Mouse (Mus musculus) cerebellum, postnatal 14 days (tissue): ENCODE results near the gene Zhx3.

Experiments
- DNase-seq, 2 experiments: peaks; one replicate each; pipeline ENCODE4 v3.0.0; 2021; ENCODE audit warnings: mixed read lengths in 2 of 2

Gene Zhx3

DNA sequence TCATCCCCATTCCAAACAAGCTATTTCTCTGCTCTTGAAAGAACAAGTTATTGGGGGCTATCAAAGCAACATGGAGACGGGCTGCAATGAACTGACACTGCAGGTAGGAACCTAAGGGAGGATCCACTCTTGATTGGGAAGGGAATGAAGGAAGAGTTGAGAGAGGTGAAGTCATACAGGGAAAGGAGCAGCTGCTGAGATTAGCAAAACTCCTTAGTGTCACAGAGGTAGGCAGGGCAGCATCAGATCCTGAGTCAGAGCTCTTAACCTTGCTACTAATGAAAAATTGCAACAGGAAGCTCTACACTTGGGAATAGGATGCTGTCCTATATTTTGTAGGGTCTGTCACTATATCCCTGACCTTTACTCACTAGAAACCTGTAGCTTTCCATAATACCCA, 71.8 kb downstream of the Zhx3 start:
- no peak for DNase-seq

DNA sequence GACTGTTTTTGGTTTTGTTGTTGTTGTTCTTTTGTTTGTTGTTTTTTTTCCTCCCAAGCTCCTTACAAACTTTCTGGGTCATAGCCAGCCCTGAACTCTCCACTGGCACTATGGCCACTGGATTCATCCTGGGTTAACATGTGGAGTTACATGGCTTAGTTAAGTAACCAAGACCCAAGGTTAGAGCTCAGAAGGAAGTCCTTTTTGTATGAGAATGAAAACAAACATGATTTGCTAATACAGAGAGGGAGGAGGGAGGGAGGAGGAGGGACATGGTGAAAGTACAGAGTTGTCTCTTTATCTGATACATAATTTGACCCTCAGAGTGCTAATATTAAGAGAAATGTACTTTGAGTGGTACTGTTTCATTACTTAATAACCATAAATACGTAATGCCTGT, 74.6 kb downstream of the Zhx3 start:
- no peak for DNase-seq

DNA sequence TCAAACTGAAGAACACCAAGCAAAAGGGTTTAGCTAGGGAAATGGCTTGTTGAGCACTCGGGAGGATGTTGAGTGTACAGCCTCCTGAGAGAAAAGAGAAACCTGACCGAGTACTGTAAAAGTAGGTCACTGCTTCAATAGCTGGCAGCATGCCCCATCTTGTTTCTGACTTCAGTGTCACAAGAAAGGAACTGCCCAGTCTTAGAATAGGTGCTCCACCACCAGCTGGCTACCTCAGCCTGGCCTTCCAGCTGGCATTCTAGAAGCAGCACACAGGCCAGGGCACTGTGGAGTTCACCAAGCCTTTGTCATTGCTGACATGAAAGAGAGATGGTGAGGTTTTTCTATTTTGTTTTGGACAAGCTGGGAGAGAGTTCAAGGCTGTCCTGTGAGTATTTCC, 75.8 kb downstream of the Zhx3 start:
- peak; percentile 71 to 82 for DNase-seq

DNA sequence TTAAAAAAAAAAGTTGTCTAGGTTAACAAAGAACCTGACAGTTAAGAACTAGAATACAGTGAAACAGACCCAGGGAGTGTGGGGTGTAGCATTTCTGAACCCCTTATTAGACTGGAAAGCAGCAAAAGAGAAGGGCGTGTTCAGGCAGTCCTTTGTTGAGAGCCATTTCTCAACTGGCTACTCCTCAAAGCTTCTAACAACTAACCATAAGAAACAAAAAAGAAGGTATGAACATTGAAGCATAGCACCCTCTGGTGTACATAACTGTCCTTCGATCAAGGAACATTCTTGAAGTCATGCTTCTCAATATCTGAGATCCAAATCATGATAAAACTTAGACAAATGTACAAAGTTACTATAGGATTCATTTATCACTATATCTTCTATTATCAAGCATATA, 79.7 kb downstream of the Zhx3 start:
- DNase-seq, result no peak

DNA sequence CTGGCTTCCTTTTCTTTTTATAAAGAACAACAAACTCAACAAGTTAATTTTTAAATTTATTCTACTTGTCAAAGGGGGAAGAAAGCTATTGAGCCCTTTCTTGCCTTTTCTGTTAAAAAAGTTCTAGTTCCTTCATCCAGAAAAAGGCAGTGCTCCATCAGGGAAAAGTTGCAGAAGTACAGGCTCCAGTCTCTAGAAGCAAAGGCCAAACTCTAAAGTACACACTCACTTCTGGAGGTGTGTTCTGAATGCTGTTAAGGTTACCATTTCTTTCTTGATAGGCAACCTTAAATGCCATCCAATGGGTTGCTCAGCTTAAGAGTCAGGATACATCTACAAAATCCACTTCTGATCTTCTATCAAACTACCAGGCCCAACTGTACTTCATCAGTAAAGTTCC, 83.1 kb downstream of the Zhx3 start:
- DNase-seq, result no peak

GRCm38 (mm10) chr2:160789046-160789445, 83.8 kb downstream of the Zhx3 start:
- no peak for DNase-seq

- no peak for DNase-seq
These were observed 86.5 kb downstream of the Zhx3 start for GRCm38 (mm10) chr2:160786333-160786732.

DNA sequence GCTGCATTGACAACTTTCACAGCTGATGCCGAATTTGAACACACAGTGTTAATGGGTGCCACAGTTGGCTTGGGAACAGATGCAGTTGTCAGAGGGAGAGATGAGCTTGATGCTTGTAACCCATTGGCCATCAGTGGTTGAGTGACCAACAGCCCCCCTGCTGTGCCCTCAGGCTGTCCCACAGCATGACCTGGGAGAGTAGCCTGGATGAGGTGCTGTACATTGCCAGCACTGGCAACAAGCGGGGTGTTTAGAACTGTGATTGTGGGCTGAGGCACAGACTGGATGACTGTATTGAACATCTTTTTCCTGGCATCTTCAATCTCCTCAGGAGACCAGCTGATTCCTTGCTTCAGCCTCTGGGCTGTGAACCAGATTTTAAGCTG, 92.0 kb downstream of the Zhx3 start:
- peak in 1 of 2 experiments; percentile 41 for DNase-seq

DNA sequence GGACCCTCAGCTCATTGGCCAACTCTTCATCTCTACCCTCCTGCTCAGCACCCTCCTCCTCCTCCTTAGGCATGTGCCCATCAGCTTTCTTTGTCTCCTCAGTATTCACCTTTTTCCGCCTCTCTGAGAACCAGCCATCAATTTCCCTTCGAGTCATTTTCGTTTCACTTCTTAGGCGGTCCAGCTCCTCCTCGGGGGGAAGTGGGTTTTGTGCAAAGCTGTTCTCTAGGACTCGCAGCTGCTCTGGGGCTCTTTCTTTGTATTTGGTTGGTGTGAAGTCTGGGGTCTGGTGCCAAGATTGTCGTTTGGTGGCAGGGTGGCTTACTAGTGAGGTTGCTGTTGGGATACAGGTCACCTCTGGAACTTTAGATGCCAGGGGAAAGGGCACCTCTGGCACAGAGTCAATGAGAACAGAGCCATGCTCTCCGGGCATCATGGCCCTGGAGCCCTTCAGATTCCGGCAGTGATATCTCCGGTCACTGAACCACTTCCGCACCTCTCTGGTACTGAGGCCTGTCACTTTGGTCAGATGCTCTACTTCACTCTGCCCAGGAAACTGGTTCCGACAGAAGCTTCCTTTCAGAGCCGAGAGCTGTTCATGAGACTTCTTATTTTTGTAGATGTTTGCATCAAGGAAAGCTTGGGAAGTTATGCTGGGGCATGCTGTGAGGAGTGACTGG, 92.5 kb downstream of the Zhx3 start:
- no peak for DNase-seq

DNA sequence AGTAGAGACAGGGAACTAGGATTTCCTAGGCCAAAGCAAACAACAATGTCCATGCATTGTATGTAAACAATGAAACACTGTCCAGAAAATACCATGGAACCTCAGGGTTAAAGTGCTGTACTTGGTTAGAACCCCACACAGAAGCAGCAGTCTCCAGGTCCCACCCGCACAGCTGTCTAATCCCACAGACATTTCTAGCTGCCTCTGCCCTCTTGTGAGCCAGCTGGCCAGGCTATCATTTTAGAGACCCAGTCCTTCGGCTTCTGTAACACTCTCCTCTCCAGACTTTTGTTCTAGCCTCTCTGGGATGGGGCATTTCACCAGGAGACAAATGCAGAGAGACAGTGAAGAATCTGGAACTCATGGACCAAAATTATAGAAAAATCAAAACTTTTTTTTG, 94.8 kb downstream of the Zhx3 start:
- no peak for DNase-seq

GRCm38 (mm10) chr2:160771325-160772276, 101.2 kb downstream of the Zhx3 start:
- DNase-seq, result peak; percentile 49 to 51

GRCm38 (mm10) chr2:160770871-160771270, 101.9 kb downstream of the Zhx3 start:
- DNase-seq, result no peak

- DNase-seq, result no peak
These were observed 102.4 kb downstream of the Zhx3 start for GRCm38 (mm10) chr2:160770409-160770808.

DNA sequence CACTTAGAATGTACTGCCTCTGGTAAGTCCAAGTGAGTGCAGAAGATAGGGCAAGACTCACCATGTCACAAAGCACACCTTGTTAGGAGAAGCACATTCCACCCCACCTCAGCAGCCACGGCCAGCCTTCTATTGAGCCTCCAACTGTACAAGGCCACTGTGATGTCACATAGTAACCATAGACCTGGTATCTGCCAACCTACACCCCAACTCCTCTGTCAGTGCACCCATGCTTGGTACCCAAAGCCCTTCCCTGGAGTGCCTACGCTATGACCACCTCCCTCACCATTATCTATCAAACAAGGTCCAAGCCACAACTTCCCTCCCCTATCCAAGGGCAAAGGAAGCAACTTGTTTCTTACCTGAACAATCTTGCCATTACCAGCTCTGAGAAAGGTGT, 103.8 kb downstream of the Zhx3 start:
- no peak for DNase-seq

DNA sequence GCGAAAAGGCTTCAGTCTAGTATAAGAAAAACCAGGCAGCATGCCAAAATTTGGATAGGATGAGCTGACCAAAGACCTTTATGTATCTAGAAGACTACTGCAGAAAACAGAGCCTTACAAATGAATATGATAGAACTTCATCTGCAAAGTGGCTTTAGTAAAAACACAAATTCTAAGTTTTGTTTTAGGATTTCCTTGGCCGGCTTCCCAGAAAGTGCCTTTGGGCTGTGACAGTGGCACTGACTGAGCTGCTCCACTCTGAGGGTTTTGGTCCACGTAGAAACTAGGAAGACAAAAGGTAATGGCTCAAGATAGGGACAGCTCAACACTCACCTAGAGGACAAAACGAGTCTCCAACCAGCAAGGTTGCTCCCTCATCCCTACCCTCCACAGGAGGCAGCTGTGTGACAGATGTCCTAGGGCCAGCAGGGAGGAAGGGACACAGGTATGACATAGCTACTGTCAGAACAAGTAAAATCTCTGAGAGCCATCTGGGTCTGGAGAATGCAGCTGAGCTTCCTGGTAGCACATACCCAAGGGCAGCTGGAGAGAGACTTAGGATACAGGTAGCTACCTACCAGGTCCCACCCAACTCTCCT, 104.6 kb downstream of the Zhx3 start:
- no peak for DNase-seq

DNA sequence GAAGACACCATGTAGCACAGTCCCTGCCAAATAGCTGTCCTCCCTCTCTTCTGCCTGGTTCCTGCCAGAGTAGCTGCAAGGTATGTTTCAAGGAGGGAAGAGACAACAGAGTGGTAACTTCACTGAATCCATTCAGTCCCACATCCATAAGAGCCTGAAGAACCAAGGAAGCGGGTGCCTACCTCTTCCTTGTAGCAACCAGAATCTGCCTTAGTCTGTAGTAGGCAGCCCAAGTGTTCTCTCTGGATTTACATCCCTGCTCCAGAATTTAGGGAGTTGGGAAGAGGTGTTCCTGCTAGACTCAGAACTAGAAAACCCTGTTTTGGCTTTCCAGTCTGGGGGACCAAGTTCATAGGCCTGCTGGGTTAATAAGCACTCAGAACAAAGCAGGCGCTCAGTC, 105.6 kb downstream of the Zhx3 start:
- no peak for DNase-seq

DNA sequence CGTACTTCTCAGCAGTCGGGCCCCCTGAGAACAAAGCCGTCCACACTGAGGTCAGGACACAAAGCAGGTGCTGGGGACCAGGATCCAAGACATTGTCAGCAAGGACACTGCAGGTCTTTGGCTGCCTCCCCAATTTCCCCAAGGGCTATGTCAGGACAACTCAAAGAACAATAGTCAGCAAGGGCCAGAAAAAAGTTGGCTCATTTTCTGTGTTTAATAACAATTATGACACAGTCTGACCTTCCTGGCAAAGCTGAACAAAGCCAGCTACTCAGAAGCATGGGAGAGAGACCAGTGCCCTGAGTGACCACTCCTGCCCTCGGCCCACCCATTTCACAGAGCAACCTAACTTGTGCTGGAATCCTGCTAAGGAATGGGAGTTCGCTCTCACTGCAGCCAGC, 106.4 kb downstream of the Zhx3 start:
- DNase-seq, result peak; percentile 40 to 57

GRCm38 (mm10) chr2:160765096-160765495, 107.7 kb downstream of the Zhx3 start:
- no peak for DNase-seq

GRCm38 (mm10) chr2:160764386-160764785, 108.4 kb downstream of the Zhx3 start:
- DNase-seq, result no peak

DNA sequence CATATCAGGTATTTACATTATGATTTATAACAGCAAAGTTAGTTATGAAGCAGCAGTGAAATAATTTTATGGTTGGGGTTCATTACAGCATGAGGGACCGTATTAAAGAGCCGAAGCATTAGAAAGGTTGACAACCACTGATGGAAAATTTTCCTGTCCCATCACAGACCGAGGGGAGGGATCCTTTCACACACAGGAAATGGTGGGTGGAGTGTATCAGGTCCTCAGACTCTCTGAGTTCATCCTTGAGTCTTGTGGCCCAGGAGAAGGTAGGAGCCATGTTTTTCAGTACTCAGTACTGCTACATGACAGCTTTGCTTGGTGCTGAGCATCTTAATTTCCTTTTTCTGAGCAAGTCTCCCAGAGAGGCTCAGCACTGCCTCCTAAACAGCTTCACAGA, 109.0 kb downstream of the Zhx3 start:
- DNase-seq, result no peak

DNA sequence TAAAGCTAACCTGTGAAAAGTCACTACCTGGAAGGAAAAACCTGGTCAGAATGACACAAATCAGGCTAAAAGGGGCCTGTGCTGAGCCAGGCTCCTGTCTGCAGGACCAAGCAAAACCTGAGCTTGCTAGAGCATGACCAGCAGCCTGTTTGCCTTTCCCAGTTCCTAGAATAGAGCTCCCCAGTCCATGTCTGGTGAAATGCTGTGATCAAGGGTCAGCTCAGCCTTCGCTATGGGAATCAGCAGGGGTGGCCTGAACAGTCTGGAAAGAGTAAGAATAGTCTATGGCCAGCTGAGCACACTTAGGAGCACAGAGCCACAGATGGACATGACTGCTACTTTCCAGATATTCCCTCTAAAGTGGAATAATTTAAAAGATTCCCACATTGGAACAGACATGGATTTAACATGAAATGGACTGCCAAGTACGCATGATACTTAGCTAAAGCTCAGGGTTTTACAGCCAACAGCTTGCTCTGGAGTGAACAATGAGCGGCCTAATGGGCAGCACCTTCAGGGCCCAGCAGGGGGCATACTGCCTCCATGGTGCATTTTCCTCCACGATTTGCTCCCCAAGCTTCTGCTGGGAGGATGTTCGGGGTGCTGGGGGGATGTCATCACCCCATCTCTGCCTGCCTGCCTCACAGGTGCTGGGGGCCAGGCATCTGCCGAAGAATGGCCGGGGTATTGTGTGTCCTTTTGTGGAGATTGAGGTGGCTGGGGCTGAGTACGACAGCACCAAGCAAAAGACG, 112.2 kb downstream of the Zhx3 start:
- DNase-seq, result peak; percentile 43 to 63

DNA sequence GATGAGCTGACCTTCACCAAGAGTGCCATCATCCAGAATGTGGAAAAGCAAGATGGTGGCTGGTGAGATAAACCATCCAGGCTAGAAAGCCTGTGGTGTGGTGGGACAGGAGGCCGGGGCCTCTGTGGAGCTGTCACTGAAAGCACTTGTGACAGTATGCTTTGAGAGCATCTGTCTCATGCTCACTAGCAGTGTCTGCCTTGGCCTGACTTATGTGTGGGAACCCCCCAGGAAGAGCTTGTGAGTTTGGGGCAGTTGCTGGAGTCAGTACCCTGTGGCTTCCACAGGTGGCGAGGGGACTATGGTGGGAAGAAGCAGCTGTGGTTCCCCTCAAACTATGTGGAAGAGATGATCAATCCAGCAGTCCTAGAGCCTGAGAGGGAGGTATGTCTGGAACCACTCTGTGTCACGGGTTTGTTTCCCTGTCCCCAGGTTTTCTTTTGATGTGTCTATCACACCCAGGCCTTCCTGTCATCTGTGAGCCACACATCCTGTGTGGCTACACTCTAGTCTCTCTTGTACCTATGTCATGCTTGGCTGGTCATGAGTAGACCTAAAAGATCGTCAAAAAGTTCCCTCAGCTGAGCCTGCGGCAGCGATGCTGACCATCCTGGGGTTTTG, 116.1 kb downstream of the Zhx3 start:
- DNase-seq, result no peak

DNA sequence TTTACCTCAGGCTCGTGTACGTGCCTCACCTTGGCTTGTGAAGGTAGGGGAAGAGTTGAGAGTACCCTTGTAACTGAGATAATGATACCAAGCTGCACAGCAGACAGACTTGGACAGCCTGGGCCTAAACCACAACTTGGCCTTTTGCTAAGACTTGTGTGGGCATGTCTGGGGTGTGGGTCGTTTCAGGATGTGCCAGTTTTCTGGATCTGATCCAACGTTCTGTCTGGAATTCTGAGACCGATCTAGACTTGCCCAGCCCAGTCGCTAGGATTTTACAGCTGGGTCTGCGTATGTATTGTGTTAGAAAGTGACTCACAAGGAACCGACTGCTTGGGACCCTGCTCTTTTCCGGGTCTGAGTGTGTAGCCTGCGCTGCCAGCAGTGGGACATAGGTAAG, 125.7 kb downstream of the Zhx3 start:
- no peak for DNase-seq
